Mouse (Mus musculus) erythroid progenitor cell, adult 5-6 weeks (primary cell): ENCODE data around the gene Calhm4. TPM values are rescaled to one million over a fixed set of nuclear protein-coding genes. Genes with fewer than 3 reads are reported as not detected.
"Not testable (repeated sequence)": the region's sequence is repeated elsewhere in the genome, so short reads cannot be mapped to it uniquely, and the experiment has no call there.

Source experiments
- ATAC-seq: replicated peaks from 2 replicates; pipeline ENCODE4 v1.8.0; 2016; ENCODE audit warnings: moderate number of reproducible peaks, mild to moderate bottlenecking, moderate TSS enrichment, inconsistent platforms; ENCODE audit not compliant: poor library complexity, low FRiP score, severe bottlenecking
- total RNA-seq, 2 experiments: library from RNA; stranded (forward) in 1 of 2; stranded (reverse) in 1 of 2; fragments of 150-400 nt in 1 of 2; fragments of 186-747, 209-891 nt in 1 of 2; gene quantifications; 2 replicates each; pipeline versions ENCODE4 v1.2.3 to v1.2.4; 2015 to 2017; ENCODE audit warnings: low replicate concordance in 2 of 2

The Calhm4 gene
- total RNA-seq, 2 experiments from 2014 or later = not detected

- ATAC-seq = no peak
These were observed 45.7 kb downstream of the Calhm4 start for GRCm38 (mm10) chr10:33998397-33998796.

GRCm38 (mm10) chr10:33996686-33997085 lies 47.4 kb downstream of the Calhm4 start:
- not testable (repeated sequence) for ATAC-seq

Other genes starting within 250 kb of the Calhm4 start
- gene Sult3a1, start 186.6 kb downstream of the Calhm4 start, total RNA-seq (2015; ENCODE audit: low replicate concordance) = not detected in 2 replicates
- not detected in 2 replicates for gene Sult3a1, start 186.6 kb downstream of the Calhm4 start, total RNA-seq (2017; ENCODE audit: low replicate concordance)
- gene Rsph4a, start 139.2 kb downstream of the Calhm4 start, total RNA-seq (2015; ENCODE audit: low replicate concordance) = not detected in 2 replicates
- not detected in 2 replicates for gene Rsph4a, start 139.2 kb downstream of the Calhm4 start, total RNA-seq (2017; ENCODE audit: low replicate concordance)
- gene Zup1, start 93.0 kb downstream of the Calhm4 start, total RNA-seq (2015; ENCODE audit: low replicate concordance) = 28.9 and 32.4 TPM in 2 replicates
- 27.2 and 32.9 TPM in 2 replicates for gene Zup1, start 93.0 kb downstream of the Calhm4 start, total RNA-seq (2017; ENCODE audit: low replicate concordance)
- 5.0 and 55.9 TPM in 2 replicates for gene Rwdd1, start 24.7 kb downstream of the Calhm4 start, total RNA-seq (2015; ENCODE audit: low replicate concordance)
- gene Rwdd1, start 24.7 kb downstream of the Calhm4 start, total RNA-seq (2017; ENCODE audit: low replicate concordance) = 13.7 and 47.4 TPM in 2 replicates
- gene Trappc3l, start 6.7 kb downstream of the Calhm4 start, total RNA-seq (2015; ENCODE audit: low replicate concordance) = not detected in 2 replicates
- gene Trappc3l, start 6.7 kb downstream of the Calhm4 start, total RNA-seq (2017; ENCODE audit: low replicate concordance) = not detected in 2 replicates
- not detected in 2 replicates for gene Calhm5, start 52.2 kb upstream of the Calhm4 start, total RNA-seq (2015; ENCODE audit: low replicate concordance)
- not detected in 2 replicates for gene Calhm5, start 52.2 kb upstream of the Calhm4 start, total RNA-seq (2017; ENCODE audit: low replicate concordance)
- 1.4 TPM in 1 of 2 replicates, not detected in the other for gene Calhm6, start 83.7 kb upstream of the Calhm4 start, total RNA-seq (2015; ENCODE audit: low replicate concordance)
- gene Calhm6, start 83.7 kb upstream of the Calhm4 start, total RNA-seq (2017; ENCODE audit: low replicate concordance) = 1.4 TPM in 1 of 2 replicates, not detected in the other
- gene Dse, start 163.4 kb upstream of the Calhm4 start, total RNA-seq (2015; ENCODE audit: low replicate concordance) = 0.84 and 6.5 TPM in 2 replicates
- 2.6 and 3.3 TPM in 2 replicates for gene Dse, start 163.4 kb upstream of the Calhm4 start, total RNA-seq (2017; ENCODE audit: low replicate concordance)
- gene Tspyl1, start 237.9 kb upstream of the Calhm4 start, total RNA-seq (2015; ENCODE audit: low replicate concordance) = 22.3 and 28.1 TPM in 2 replicates
- 25.0 and 30.9 TPM in 2 replicates for gene Tspyl1, start 237.9 kb upstream of the Calhm4 start, total RNA-seq (2017; ENCODE audit: low replicate concordance)